Mouse (Mus musculus): ENCODE data around the gene Tmem213. TPM values are rescaled to one million over a fixed set of nuclear protein-coding genes. Genes with fewer than 3 reads are reported as not detected.
A peak's percentile ranks its signal among the peaks of the same experiment; 100 is the strongest.

Gene Tmem213
- total RNA-seq, 2 experiments from 2014 or later = not detected

GRCm38 (mm10) chr6:38116107-38116770 lies 7.2 kb downstream of the Tmem213 start:
- no peak for DNase-seq (ENCODE audit: low spot score)

- DNase-seq (ENCODE audit: low spot score) = no peak
Observed at GRCm38 (mm10) chr6:38118341-38118740, 9.3 kb downstream of the Tmem213 start.

- no peak for DNase-seq (ENCODE audit: low spot score)
Observed at GRCm38 (mm10) chr6:38120681-38121371, 11.8 kb downstream of the Tmem213 start.

- DNase-seq (ENCODE audit: low spot score) = no peak
Observed at GRCm38 (mm10) chr6:38121843-38122242, 12.8 kb downstream of the Tmem213 start.

GRCm38 (mm10) chr6:38122791-38123190 lies 13.7 kb downstream of the Tmem213 start:
- no peak for DNase-seq (ENCODE audit: low spot score)

GRCm38 (mm10) chr6:38123471-38124206 lies 14.6 kb downstream of the Tmem213 start:
- DNase-seq (ENCODE audit: low spot score) = no peak

- no peak for DNase-seq (ENCODE audit: low spot score)
Observed at GRCm38 (mm10) chr6:38124207-38124835, 15.3 kb downstream of the Tmem213 start, which contains the start of gene Atp6v0a4. TSS of gene Atp6v0a4 (minus strand) at chr6:38124586.

- DNase-seq (ENCODE audit: low spot score) = no peak
Observed at GRCm38 (mm10) chr6:38124882-38125281, 15.8 kb downstream of the Tmem213 start.

- DNase-seq (ENCODE audit: low spot score) = no peak
Observed at GRCm38 (mm10) chr6:38125462-38125861, 16.4 kb downstream of the Tmem213 start.

- no peak for DNase-seq (ENCODE audit: low spot score)
Observed at GRCm38 (mm10) chr6:38128115-38128514, 19.1 kb downstream of the Tmem213 start.

GRCm38 (mm10) chr6:38129883-38130282 lies 20.8 kb downstream of the Tmem213 start:
- no peak for DNase-seq (ENCODE audit: low spot score)

GRCm38 (mm10) chr6:38131801-38132231 lies 22.8 kb downstream of the Tmem213 start:
- peak; percentile 48 for DNase-seq (ENCODE audit: low spot score)

- peak; percentile 52 for DNase-seq (ENCODE audit: low spot score)
Observed at GRCm38 (mm10) chr6:38134806-38135559, 25.9 kb downstream of the Tmem213 start.

GRCm38 (mm10) chr6:38139086-38139485 lies 30.0 kb downstream of the Tmem213 start:
- DNase-seq (ENCODE audit: low spot score) = no peak

- no peak for DNase-seq (ENCODE audit: low spot score)
Observed at GRCm38 (mm10) chr6:38140402-38140801, 31.3 kb downstream of the Tmem213 start.

- DNase-seq (ENCODE audit: low spot score) = peak; percentile 72
Observed at GRCm38 (mm10) chr6:38144161-38144998, 35.3 kb downstream of the Tmem213 start.

GRCm38 (mm10) chr6:38145463-38146065 lies 36.5 kb downstream of the Tmem213 start:
- peak; percentile 30 for DNase-seq (ENCODE audit: low spot score)

- no peak for DNase-seq (ENCODE audit: low spot score)
Observed at GRCm38 (mm10) chr6:38147301-38147700, 38.2 kb downstream of the Tmem213 start.

- no peak for DNase-seq (ENCODE audit: low spot score)
Observed at GRCm38 (mm10) chr6:38148626-38149025, 39.6 kb downstream of the Tmem213 start.

GRCm38 (mm10) chr6:38149483-38149882 lies 40.4 kb downstream of the Tmem213 start:
- DNase-seq (ENCODE audit: low spot score) = no peak
